31 mouse cellular contexts compared by ENCODE assay signal in the genomic region with DNA sequence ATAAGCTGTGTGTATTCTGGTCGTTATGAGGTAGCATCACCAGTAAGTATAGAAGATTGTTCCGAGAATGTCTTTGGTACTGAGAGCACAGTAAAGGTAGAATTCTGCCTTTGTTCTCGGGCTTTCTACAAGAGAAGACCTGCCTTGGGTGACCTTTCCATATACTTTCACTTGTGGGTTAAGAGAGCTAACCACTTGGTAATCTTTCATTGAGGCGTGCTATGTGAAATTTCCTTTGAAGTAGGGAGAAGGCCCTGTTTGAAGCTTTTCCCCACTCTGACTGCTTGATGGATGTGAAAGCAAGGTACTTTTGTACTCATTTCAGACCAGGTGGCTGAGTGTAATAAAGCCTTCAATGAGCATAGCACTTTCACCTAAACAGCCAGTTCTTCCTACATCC. TPM values are rescaled to one million over a fixed set of nuclear protein-coding genes. Genes with fewer than 3 reads are reported as not detected.
DNase-seq lines count a peak whose midpoint lies in the region; ATAC-seq and TF ChIP-seq lines count a peak whose summit lies in the region.
"Had no signal": no experiment of that assay in that cellular context is flagged by ENCODE, and none has a peak within 500 bp of the region (broad histone marks: within the 10 kb centered on the region; RNA-seq: fewer than 3 reads in every experiment).

No protein-coding gene starts in this region.

- H3K9me3 ChIP-seq in midbrain, embryonic 15.5 days = no peaks in the 10 kb centered on the region
- H3K9me3 ChIP-seq: embryonic facial prominence, embryonic 10.5 days; embryonic facial prominence, embryonic 13.5 days; forebrain, embryonic 12.5 days; forebrain, embryonic 15.5 days; G1E; heart, embryonic 10.5 days; heart, embryonic 13.5 days; intestine, embryonic 15.5 days had no signal

- DNase-seq in CD4-positive helper T cell, adult 2 months (ENCODE audit: low read depth, low spot score) = peak; percentile 61
- peak; percentile 42 for DNase-seq in induced T-regulatory cell, adult 2 months (ENCODE audit: low read depth)
- DNase-seq in lung, adult 2 months = no peak
- DNase-seq in yolk sac, embryonic 10.5 days (ENCODE audit: low spot score) = no peak
- DNase-seq: adrenal gland, adult 8-10 months; adrenal gland, postnatal 25 days; B cell, adult 2 months; cerebellum, adult 11-12 months; cerebellum, adult 8-10 months; cerebellum, postnatal 10 days; cerebellum, postnatal 36 days; embryo, embryonic 11 days; gastrocnemius, postnatal 25 days; heart, adult 2 months; heart, postnatal 14 days; heart, postnatal 4 days had no signal

- no peaks in the 10 kb centered on the region; the same call in 1 of the 2 replicates for H3K4me1 ChIP-seq in lung, adult 2 months (ENCODE audit: control insufficient read depth, insufficient read depth, low read length)
- no peaks in the 10 kb centered on the region for H3K4me1 ChIP-seq in midbrain, embryonic 15.5 days
- H3K4me1 ChIP-seq: embryonic facial prominence, embryonic 10.5 days; embryonic facial prominence, embryonic 13.5 days; forebrain, embryonic 12.5 days; forebrain, embryonic 15.5 days; heart, embryonic 10.5 days; intestine, embryonic 15.5 days had no signal

- H3K4me2 ChIP-seq in midbrain, embryonic 15.5 days = no peak overlapping the region
- H3K4me2 ChIP-seq: embryonic facial prominence, embryonic 13.5 days; forebrain, embryonic 12.5 days; forebrain, embryonic 15.5 days; heart, embryonic 13.5 days; hindbrain, embryonic 14.5 days; intestine, embryonic 15.5 days had no signal

- H3K36me3 ChIP-seq in midbrain, embryonic 15.5 days (replicated peaks) = no peaks in the 10 kb centered on the region
- H3K36me3 ChIP-seq: embryonic facial prominence, embryonic 13.5 days; forebrain, embryonic 15.5 days; G1E; heart, embryonic 10.5 days; heart, embryonic 13.5 days; intestine, embryonic 15.5 days had no signal

- H3K27ac ChIP-seq in midbrain, embryonic 15.5 days = no peak overlapping the region
- H3K27ac ChIP-seq: embryonic facial prominence, embryonic 10.5 days; embryonic facial prominence, embryonic 13.5 days; forebrain, embryonic 12.5 days; forebrain, embryonic 15.5 days; heart, adult 2 months; heart, embryonic 10.5 days; heart, embryonic 13.5 days; hindbrain, embryonic 14.5 days; hindbrain, postnatal 0 days; intestine, embryonic 15.5 days had no signal

- no peak for TF ChIP-seq CTCF in lung, adult 2 months (IDR thresholded peaks at IDR 0.05; ENCODE audit: insufficient read depth, low read length)

- no peak overlapping the region for H3K4me3 ChIP-seq in lung, adult 2 months (replicated peaks; ENCODE audit: extremely low read depth, low read depth, low read length)
- H3K4me3 ChIP-seq in midbrain, embryonic 15.5 days = no peak overlapping the region
- H3K4me3 ChIP-seq: embryonic facial prominence, embryonic 10.5 days; embryonic facial prominence, embryonic 13.5 days; erythroblast, embryonic 14.5 days; forebrain, embryonic 12.5 days; forebrain, embryonic 15.5 days; heart, adult 2 months; heart, embryonic 10.5 days; heart, embryonic 13.5 days; intestine, embryonic 15.5 days had no signal

- no peak overlapping the region for H3K9ac ChIP-seq in midbrain, embryonic 15.5 days
- H3K9ac ChIP-seq: embryonic facial prominence, embryonic 13.5 days; forebrain, embryonic 12.5 days; forebrain, embryonic 15.5 days; heart, embryonic 13.5 days; hindbrain, embryonic 14.5 days; intestine, embryonic 15.5 days had no signal

- 74% methylated on average over 4 of the region's 4 CpGs for WGBS in lung, adult 2 months
- 86% methylated on average over 4 of the region's 4 CpGs for WGBS in midbrain, embryonic 15.5 days

- TF ChIP-seq POLR2A in lung, adult 2 months (IDR thresholded peaks at IDR 0.05; ENCODE audit: borderline replicate concordance, extremely low read depth, low read depth, low read length) = no peak

- H3K27me3 ChIP-seq in midbrain, embryonic 15.5 days (replicated peaks) = no peaks in the 10 kb centered on the region
- H3K27me3 ChIP-seq: CH12.LX; forebrain, embryonic 12.5 days; forebrain, embryonic 15.5 days; intestine, embryonic 15.5 days had no signal

- ATAC-seq in CD4-positive, CD25-positive, alpha-beta regulatory T cell, adult 4 months = peak; percentile 89
- ATAC-seq in midbrain, embryonic 15.5 days (replicated peaks) = no peak
- ATAC-seq: forebrain, embryonic 15.5 days; hindbrain, postnatal 0 days; intestine, embryonic 15.5 days; Patski had no signal

RNA-seq across cellular contexts. Expression of gene Dlg3, which starts 21.8 kb away (rescaled TPM):
- 1 to 10 TPM; 4.1 to 6.4 TPM for polyA plus RNA-seq in CD4-positive, CD25-positive, alpha-beta regulatory T cell, adult 4 months (2017; shearing (Covaris generic))
- polyA plus RNA-seq in lung, adult 2 months (2012; rRNA removed) = 9.4 and 13.7 TPM in 2 replicates
- 6.2 and 6.6 TPM in 2 replicates for polyA plus RNA-seq in midbrain, embryonic 15.5 days (2015; fragmentation: Nextera tagmentation; extraction: Ambion mirVana)
- polyA plus RNA-seq: erythroblast, embryonic 14.5 days; G1E had no signal

RNA-seq across cellular contexts. Expression of gene Gdpd2, which starts 59.6 kb away (rescaled TPM):
- not detected for polyA plus RNA-seq in CD4-positive, CD25-positive, alpha-beta regulatory T cell, adult 4 months (2017; shearing (Covaris generic))
- polyA plus RNA-seq in lung, adult 2 months (2012; rRNA removed) = 14.2 and 19.5 TPM in 2 replicates
- 34.1 and 35.0 TPM in 2 replicates for polyA plus RNA-seq in midbrain, embryonic 15.5 days (2015; fragmentation: Nextera tagmentation; extraction: Ambion mirVana)
- polyA plus RNA-seq: erythroblast, embryonic 14.5 days; G1E had no signal

Comparison
In these comparisons a context has a peak if more than half of its experiments do, and no peak if none do; other contexts are left out.
1. DNase-seq: peak in CD4-positive helper T cell, adult 2 months (single experiment) and induced T-regulatory cell, adult 2 months (single experiment); none in lung, adult 2 months (single experiment) and yolk sac, embryonic 10.5 days (single experiment).
2. RNA of gene Gdpd2, which starts 59.6 kb away (polyA plus RNA-seq): 34.1 to 35.0 TPM in midbrain, embryonic 15.5 days and 14.2 to 19.5 TPM in lung, adult 2 months; not detected in CD4-positive, CD25-positive, alpha-beta regulatory T cell, adult 4 months; every median in the first group is over 10 times any median in the second.